ENCODE assay signal across 8 mouse cellular contexts in genomic region chr4:119422294-119422964, GRCm38 (mm10). TPM values are rescaled to one million over a fixed set of nuclear protein-coding genes. Genes with fewer than 3 reads are reported as not detected.
DNase-seq lines count a peak whose midpoint lies in the region; ATAC-seq lines count a peak whose summit lies in the region.

Gene Ppcs, minus strand, starts transcription at chr4:119422420.
Gene Zmynd12, plus strand, starts transcription at chr4:119422814.

- peak; percentile 89 for DNase-seq in adrenal gland, adult 18-20 months (ENCODE audit: low spot score in 2 of 2)
- DNase-seq in embryo, embryonic 10.5 days (ENCODE audit: low spot score): peak; percentile 95
- peak; percentile 88 for DNase-seq in gastrocnemius, postnatal 14 days
- DNase-seq in left cerebral cortex, postnatal 10 days (ENCODE audit: extremely low spot score in 1 of 2, low spot score in 2 of 2): peak; percentile 83 to 94
- DNase-seq in right cerebral cortex, postnatal 10 days (ENCODE audit: low spot score in 2 of 2): peak; percentile 90 to 92
- DNase-seq in urinary bladder, postnatal 14 days (ENCODE audit: low spot score): peak; percentile 93

- ATAC-seq in inflammation-experienced regulatory T-cells, adult 6 months: peak; percentile 93
- ATAC-seq in megakaryocyte progenitor cell, adult 5-6 weeks (replicated peaks; ENCODE audit: poor library complexity): peak; percentile 77

- intact Hi-C loops in gastrocnemius, postnatal 14 days (cut with DNase I; ENCODE audit: low total_unique reads): no loop called here
- intact Hi-C loops in left cerebral cortex, postnatal 10 days (cut with DNase I): loop anchor here (5.0 kb wide), 1 partner anchor 40 kb away; no protein-coding TSS in a partner anchor

RNA-seq across cellular contexts. Expression of gene Ppcs, which starts in this region (rescaled TPM):
- 10 to 100 TPM; 39.4 to 41.0 TPM for total RNA-seq in adrenal gland, adult 18-20 months (2021)
- total RNA-seq in gastrocnemius, postnatal 14 days (2021): 1 to 10 TPM; 4.1 to 4.8 TPM
- polyA plus RNA-seq in inflammation-experienced regulatory T-cells, adult 6 months (2017; shearing (Covaris generic)): 10 to 100 TPM; 58.2 to 69.1 (median 59.0) TPM
- total RNA-seq in left cerebral cortex, postnatal 10 days (2021): 1 to 10 TPM; 5.5 to 7.2 TPM
- 12.5 and 15.9 TPM in 2 replicates for total RNA-seq in megakaryocyte progenitor cell, adult 5-6 weeks (2015)
- 10.4 and 10.7 TPM in 2 replicates for total RNA-seq in megakaryocyte progenitor cell, adult 5-6 weeks (2017)

RNA-seq across cellular contexts. Expression of gene Zmynd12, which starts in this region (rescaled TPM):
- total RNA-seq in adrenal gland, adult 18-20 months (2021): 1 to 10 TPM; 2.6 to 2.8 TPM
- total RNA-seq in gastrocnemius, postnatal 14 days (2021): under 1 TPM in 1 of 2 experiments, not detected in 1; 0.20 TPM
- polyA plus RNA-seq in inflammation-experienced regulatory T-cells, adult 6 months (2017; shearing (Covaris generic)): not detected
- total RNA-seq in left cerebral cortex, postnatal 10 days (2021): not detected
- not detected in 2 replicates for total RNA-seq in megakaryocyte progenitor cell, adult 5-6 weeks (2015)
- not detected in 2 replicates for total RNA-seq in megakaryocyte progenitor cell, adult 5-6 weeks (2017)

Comparison
In these comparisons a context has a peak if more than half of its experiments do, and no peak if none do; other contexts are left out.
1. Peak in every context shown above with its lines: DNase-seq and ATAC-seq.